Mouse (Mus musculus) inflammation-experienced regulatory T-cells, adult 6 months (primary cell): ENCODE measurements around the gene Adgrl2. TPM values are rescaled to one million over a fixed set of nuclear protein-coding genes. Genes with fewer than 3 reads are reported as not detected.

Experiments used
- ATAC-seq: one replicate; pipeline ENCODE4 v1.8.0; 2017
- polyA plus RNA-seq, 3 experiments: library from polyadenylated mRNA; unstranded; fragments of 100-300 nt; shearing (Covaris generic); gene quantifications; one replicate each; pipeline ENCODE4 v1.2.1; 2017

Adgrl2 gene
- polyA plus RNA-seq, 3 experiments from 2014 or later, result 0.17 TPM; not detected in 2

GRCm38 (mm10) chr3:148920881-148921280 lies 69.5 kb downstream of the Adgrl2 start:
- no peak for ATAC-seq

GRCm38 (mm10) chr3:148918425-148918824 lies 71.9 kb downstream of the Adgrl2 start:
- ATAC-seq, result no peak

- ATAC-seq, result no peak
Measured at GRCm38 (mm10) chr3:148917837-148918236, 72.5 kb downstream of the Adgrl2 start.

GRCm38 (mm10) chr3:148916226-148916625 lies 74.1 kb downstream of the Adgrl2 start:
- no peak for ATAC-seq

GRCm38 (mm10) chr3:148912944-148913684 lies 77.2 kb downstream of the Adgrl2 start:
- no peak for ATAC-seq

- no peak for ATAC-seq
Measured at GRCm38 (mm10) chr3:148912536-148912935, 77.8 kb downstream of the Adgrl2 start.

- no peak for ATAC-seq
Measured at GRCm38 (mm10) chr3:148907873-148908272, 82.5 kb downstream of the Adgrl2 start.

GRCm38 (mm10) chr3:148907024-148907778 lies 83.2 kb downstream of the Adgrl2 start:
- ATAC-seq, result no peak

GRCm38 (mm10) chr3:148905906-148906779 lies 84.2 kb downstream of the Adgrl2 start:
- ATAC-seq, result no peak

DNA sequence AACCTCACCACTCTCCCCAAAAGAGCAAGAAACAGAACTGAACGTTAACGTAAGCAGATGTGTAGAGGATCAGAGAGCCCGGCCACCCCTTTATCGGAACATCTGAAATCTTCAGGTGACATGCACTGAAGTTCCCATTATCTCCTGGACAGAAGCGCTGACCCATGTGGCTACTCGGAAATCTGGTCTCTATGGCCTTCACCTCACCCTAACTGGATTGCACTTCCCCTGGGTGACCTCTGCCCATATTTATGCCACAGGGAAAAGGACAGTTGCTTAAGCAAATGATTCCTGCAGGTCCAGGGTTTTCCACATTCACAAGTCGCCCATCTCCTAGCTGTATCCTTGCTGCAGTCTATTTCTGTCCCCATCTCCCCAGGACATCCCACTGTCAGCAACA lies 84.9 kb downstream of the Adgrl2 start:
- ATAC-seq, result no peak

GRCm38 (mm10) chr3:148899857-148900256 lies 90.5 kb downstream of the Adgrl2 start:
- ATAC-seq, result no peak

DNA sequence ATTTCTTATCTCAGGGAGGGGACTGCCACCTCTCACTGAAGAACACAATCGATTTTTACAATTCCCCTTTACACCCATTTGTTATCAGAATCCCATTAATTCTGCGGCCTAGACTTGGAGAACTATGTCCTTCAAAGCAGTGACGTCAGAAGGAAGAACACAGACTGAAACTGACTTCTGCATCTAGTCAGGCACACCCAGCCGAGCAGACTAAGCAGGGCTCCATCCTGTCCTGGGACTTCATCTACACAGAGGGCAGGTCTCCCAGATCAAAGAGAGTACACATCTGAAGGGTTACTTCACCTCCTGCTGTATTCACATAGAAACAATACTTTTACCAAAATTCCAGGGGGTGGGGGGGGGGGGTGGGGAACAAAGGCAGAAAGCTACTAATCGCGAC lies 90.9 kb downstream of the Adgrl2 start:
- no peak for ATAC-seq

- no peak for ATAC-seq
Measured at GRCm38 (mm10) chr3:148898535-148899250, 91.7 kb downstream of the Adgrl2 start.

GRCm38 (mm10) chr3:148896281-148896680 lies 94.1 kb downstream of the Adgrl2 start:
- no peak for ATAC-seq

DNA sequence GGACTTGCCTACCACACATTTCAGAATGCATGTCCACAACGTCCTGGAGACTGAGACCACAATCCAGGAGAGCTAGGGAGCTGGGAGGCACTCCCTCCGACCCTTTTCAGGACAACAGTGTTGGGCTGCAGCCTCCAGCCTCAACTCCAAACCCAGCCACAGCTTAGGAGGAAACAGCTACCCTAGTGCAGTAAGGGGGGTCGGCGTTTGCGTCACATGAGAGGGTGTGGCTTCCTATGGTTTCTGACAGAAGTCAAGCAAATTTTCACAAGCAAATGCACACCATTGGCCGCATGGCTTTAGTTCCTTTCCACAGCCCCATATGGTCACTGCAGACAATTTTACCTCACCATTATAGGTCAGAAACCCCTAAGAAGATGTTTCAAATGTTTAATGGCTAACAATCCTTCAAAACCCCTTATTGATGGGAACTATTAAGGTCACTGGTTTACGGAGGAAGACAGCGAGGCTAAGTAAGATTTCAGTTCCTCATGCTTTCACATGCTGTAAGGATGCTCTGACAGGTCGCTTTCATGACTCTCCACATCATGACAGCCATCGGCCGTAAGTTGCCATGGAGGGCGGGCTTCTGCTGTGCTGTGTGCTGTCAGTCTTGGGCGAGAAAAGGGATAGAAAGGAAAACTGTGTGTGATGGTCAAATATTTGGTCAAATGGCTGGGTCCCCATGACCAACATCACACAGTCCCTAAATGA lies 94.8 kb downstream of the Adgrl2 start:
- ATAC-seq, result no peak

DNA sequence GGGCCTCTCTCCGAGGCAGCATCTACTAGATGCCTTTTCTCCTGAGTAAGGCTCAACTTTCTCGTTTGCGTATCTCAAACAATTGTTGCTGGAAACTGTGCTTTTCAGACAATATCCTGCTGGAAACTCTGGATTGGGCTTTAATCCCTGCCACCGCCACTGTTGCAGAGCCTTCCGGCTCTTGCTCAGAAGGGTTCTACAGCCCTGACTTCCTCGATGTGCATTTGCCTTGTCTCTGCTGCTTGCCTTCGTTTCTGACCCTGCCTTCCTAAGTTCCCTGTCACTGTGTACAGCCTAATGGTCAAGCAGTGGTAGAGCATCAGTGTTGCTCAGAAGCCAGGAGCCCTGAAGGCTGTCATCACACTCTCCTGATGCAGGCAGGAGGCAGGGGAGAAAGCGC lies 95.5 kb downstream of the Adgrl2 start:
- no peak for ATAC-seq

- no peak for ATAC-seq
Measured at GRCm38 (mm10) chr3:148887902-148888301, 102.5 kb downstream of the Adgrl2 start.

DNA sequence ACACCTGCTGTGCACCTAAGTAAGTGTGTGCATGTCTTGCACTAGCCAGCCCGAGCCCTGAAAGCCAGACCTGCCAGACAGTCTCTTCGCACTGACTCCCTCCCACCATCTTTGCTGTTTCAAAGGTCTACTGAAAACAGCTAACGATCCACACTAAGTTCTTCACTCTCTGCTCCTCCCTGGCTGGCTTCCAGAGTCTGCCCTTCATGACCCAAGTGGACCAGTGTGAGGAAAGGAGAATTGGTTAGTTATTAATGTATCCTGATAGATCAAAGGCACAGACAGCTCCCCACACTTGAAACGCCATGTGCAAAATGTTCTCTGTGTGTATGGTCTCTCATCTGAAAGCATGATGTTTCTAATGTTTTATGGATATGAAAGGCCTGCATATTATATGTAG lies 103.4 kb downstream of the Adgrl2 start:
- ATAC-seq, result no peak

GRCm38 (mm10) chr3:148885980-148886668 lies 104.2 kb downstream of the Adgrl2 start:
- ATAC-seq, result no peak

- no peak for ATAC-seq
Measured at GRCm38 (mm10) chr3:148885184-148885583, 105.2 kb downstream of the Adgrl2 start.

DNA sequence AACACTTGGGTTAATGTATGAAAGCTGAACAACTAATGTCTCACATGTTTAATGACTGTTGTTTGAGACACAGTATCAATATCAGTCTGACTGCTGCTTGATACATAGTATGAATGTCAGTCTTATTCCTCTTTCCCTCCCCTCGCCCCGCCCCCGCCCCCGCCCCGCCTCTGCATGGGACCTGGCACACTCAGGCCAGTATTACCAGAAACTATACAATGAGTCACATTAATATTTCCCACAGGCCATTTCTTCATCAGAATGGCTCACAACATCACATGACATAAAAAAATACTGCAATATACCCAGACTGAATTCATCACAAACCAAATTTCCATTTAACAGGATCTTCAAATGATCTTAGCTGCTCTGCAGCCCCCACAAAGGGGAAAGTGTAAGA lies 108.9 kb downstream of the Adgrl2 start:
- ATAC-seq, result no peak
